Mouse (Mus musculus) intestine, embryonic 14.5 days (tissue): ENCODE results near the gene Cfap97d2. TPM values are rescaled to one million over a fixed set of nuclear protein-coding genes. Genes with fewer than 3 reads are reported as not detected.

Source experiments
- ATAC-seq: fragments of 200-750 bp; cut with Nextera tagmentation; replicated peaks from 2 replicates; pipeline ENCODE4 v1.8.0; 2017; ENCODE audit warnings: low read depth, moderate number of reproducible peaks, moderate TSS enrichment, moderate library complexity; ENCODE audit not compliant: low FRiP score, low TSS enrichment
- DNase-seq: peaks from one replicate; pipeline ENCODE4 v3.0.0-alpha.2; 2018; ENCODE audit warnings: low spot score
- H3K27ac ChIP-seq: fragments of 300-500 bp; sonication (generic); 2 replicates; pipeline ENCODE4 v1.5.1; 2014; ENCODE audit warnings: low read depth, mild to moderate bottlenecking, control low read depth
- H3K27me3 ChIP-seq: fragments of 300-500 bp; sonication (generic); replicated peaks from 2 replicates; pipeline ENCODE4 v1.6.1; 2014; ENCODE audit warnings: low read length, control low read depth; ENCODE audit not compliant: control insufficient read depth, insufficient read depth
- H3K36me3 ChIP-seq: fragments of 300-500 bp; sonication (generic); 2 replicates; pipeline ENCODE4 v1.6.1; 2014; ENCODE audit warnings: low read length, control low read depth; ENCODE audit not compliant: control insufficient read depth, insufficient read depth
- H3K4me1 ChIP-seq: fragments of 300-500 bp; sonication (generic); replicated peaks from 2 replicates; pipeline ENCODE4 v1.6.1; 2014; ENCODE audit warnings: low read length, control low read depth, mixed read lengths; ENCODE audit not compliant: control insufficient read depth, insufficient read depth
- H3K4me2 ChIP-seq: fragments of 300-500 bp; sonication (generic); 2 replicates; pipeline ENCODE4 v1.6.1; 2014; ENCODE audit warnings: low read length
- H3K4me3 ChIP-seq: fragments of 300-500 bp; sonication (generic); 2 replicates; pipeline ENCODE4 v1.5.1; 2014; ENCODE audit warnings: low read depth, low read length, control low read depth, mixed read lengths
- H3K9ac ChIP-seq: fragments of 300-500 bp; sonication (generic); 2 replicates; pipeline ENCODE4 v1.6.1; 2014; ENCODE audit warnings: mild to moderate bottlenecking, low read length
- H3K9me3 ChIP-seq: fragments of 300-500 bp; sonication (generic); 2 replicates; pipeline ENCODE4 v1.6.1; 2016; ENCODE audit warnings: low read length, control low read depth; ENCODE audit not compliant: control insufficient read depth
- WGBS: fragments of 180-500 bp; shearing (Covaris S2); extraction: QIAGEN DNeasy Blood & Tissue Kit; methylation state at CpG from one replicate; pipeline ENCODE4 v1.1.7; 2014; 5-methylcytosine and 5-hydroxymethylcytosine counted together
- polyA plus RNA-seq: library from polyadenylated mRNA; unstranded; fragments of >200 nt; fragmentation: Nextera tagmentation; extraction: Ambion mirVana; gene quantifications from 2 replicates; pipeline ENCODE4 v1.2.1, GENCODE M21; 2014

The Cfap97d2 gene
- 0.12 TPM in 1 of 2 replicates, not detected in the other for polyA plus RNA-seq

GRCm38 (mm10) chr8:13705668-13706067 is at the start of gene Cfap97d2:
Gene Cfap97d2, plus strand, starts transcription at chr8:13705889.
- Histone ChIP-seq H3K27me3 (no peaks in the 10 kb centered on the region), H3K9me3 (no peaks in the 10 kb centered on the region), H3K4me3 (no peak within 1 kb of the TSS), H3K4me2 (0 out of 2 replicates have a peak within 1 kb of the TSS, but pooled peaks have one; percentile 8), H3K4me1 (0 out of 2 replicates have a peak, but pooled peaks cover 11% of the 10 kb centered on the region), H3K27ac (no peak within 1 kb of the TSS), H3K9ac (no peak within 1 kb of the TSS), H3K36me3 (no peaks in the 10 kb centered on the region)
- ATAC-seq = peak; percentile 74
- WGBS = 7% methylated on average over 5 of the region's 5 CpGs
- DNase-seq = no peak

- DNase-seq = no peak
- Histone ChIP-seq H3K36me3 (no peaks in the 10 kb centered on the region), H3K4me1 (peaks cover 4% of the 10 kb centered on the region), H3K27me3 (no peaks in the 10 kb centered on the region), H3K27ac (no peak overlapping the region), H3K4me3 (no peak overlapping the region), H3K4me2 (no peak overlapping the region), H3K9ac (no peak overlapping the region), H3K9me3 (no peaks in the 10 kb centered on the region)
- no peak for ATAC-seq
- WGBS = 70% methylated on average over 12 of the region's 12 CpGs
Measured at GRCm38 (mm10) chr8:13657479-13657878, 48.2 kb upstream of the Cfap97d2 start.

GRCm38 (mm10) chr8:13660323-13660722 is 45.4 kb upstream of the Cfap97d2 start:
- no peak for DNase-seq

DNA sequence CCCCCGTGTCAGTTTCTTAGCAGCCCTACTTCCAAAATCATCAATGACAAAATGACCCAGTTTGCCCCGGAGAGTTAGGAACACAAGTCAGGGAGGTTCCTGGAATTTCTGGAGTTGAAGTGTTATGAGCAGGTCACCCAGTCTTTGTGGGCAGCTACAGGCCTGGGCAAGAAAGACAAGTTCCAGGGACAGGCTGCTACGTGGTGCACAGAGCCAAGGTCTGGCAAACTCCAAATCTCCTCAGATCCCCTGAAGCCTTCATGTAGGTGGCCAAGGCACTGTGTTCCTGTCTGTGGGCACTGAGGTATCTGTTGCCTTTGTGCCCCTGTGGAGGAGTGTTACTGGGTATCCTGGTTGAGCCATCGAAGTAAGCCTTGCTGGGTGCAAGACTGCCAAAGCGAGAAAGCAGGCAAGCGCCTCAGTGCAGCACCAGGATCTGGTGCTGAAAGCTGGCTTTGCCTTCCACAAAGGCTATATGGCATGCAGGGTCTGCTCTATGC is 40.9 kb upstream of the Cfap97d2 start:
- Histone ChIP-seq H3K9me3 (no peaks in the 10 kb centered on the region), H3K4me3 (no peak overlapping the region), H3K9ac (no peak overlapping the region), H3K36me3 (no peaks in the 10 kb centered on the region), H3K4me2 (no peak overlapping the region), H3K27ac (no peak overlapping the region), H3K27me3 (no peaks in the 10 kb centered on the region), H3K4me1 (peaks cover 19% of the 10 kb centered on the region)
- WGBS = 80% methylated on average over 6 of the region's 6 CpGs
- DNase-seq (no peak), ATAC-seq (no peak)

More at GRCm38 (mm10) chr8:13660323-13660722, 45.4 kb upstream of the Cfap97d2 start:
- H3K4me3 ChIP-seq = no peak overlapping the region
- no peaks in the 10 kb centered on the region for H3K36me3 ChIP-seq
- peaks cover 2% of the 10 kb centered on the region; the same call in 1 of the 2 replicates for H3K4me1 ChIP-seq
- no peak overlapping the region for H3K27ac ChIP-seq
- H3K9ac ChIP-seq = no peak overlapping the region
- no peak overlapping the region for H3K4me2 ChIP-seq
- WGBS = 77% methylated on average over 13 of the region's 13 CpGs
- no peaks in the 10 kb centered on the region for H3K27me3 ChIP-seq
- H3K9me3 ChIP-seq = no peaks in the 10 kb centered on the region
- ATAC-seq = no peak

GRCm38 (mm10) chr8:13665538-13665937 is 40.2 kb upstream of the Cfap97d2 start:
- ATAC-seq (no peak), DNase-seq (no peak)
- peaks cover 26% of the 10 kb centered on the region for H3K4me1 ChIP-seq
- no peak overlapping the region for H3K4me2 ChIP-seq
- H3K4me3 ChIP-seq = no peak overlapping the region
- no peak overlapping the region for H3K27ac ChIP-seq
- H3K36me3 ChIP-seq = no peaks in the 10 kb centered on the region
- H3K9me3 ChIP-seq = no peaks in the 10 kb centered on the region
- H3K27me3 ChIP-seq = no peaks in the 10 kb centered on the region
- WGBS = 75% methylated on average over 4 of the region's 4 CpGs
- H3K9ac ChIP-seq = no peak overlapping the region

GRCm38 (mm10) chr8:13665944-13666343 is 39.7 kb upstream of the Cfap97d2 start:
- Histone ChIP-seq H3K9me3 (no peaks in the 10 kb centered on the region), H3K36me3 (no peaks in the 10 kb centered on the region), H3K27me3 (no peaks in the 10 kb centered on the region), H3K4me1 (peaks cover 26% of the 10 kb centered on the region), H3K27ac (no peak overlapping the region), H3K4me3 (no peak overlapping the region), H3K9ac (no peak overlapping the region), H3K4me2 (no peak overlapping the region)
- ATAC-seq (no peak), DNase-seq (no peak)
- 68% methylated on average over 8 of the region's 8 CpGs for WGBS

DNA sequence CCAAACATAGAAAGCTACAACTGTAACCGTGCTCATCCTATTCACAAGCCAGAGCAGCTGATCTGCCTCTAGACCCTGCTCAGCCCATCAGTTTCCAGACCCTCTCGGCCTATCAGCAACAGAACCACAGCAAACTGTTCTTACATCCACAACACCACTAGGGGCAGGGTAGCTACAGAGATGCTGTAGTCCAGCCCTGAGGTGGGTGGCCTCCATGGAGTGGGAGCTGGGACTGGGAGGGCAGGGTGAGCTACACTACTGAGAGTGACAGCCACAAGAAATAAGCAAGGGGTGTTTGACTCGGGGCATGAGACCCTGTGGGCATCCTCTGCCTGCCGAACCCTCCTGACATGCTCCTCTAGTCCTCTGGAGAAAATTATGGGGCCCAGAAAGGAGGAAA is 37.8 kb upstream of the Cfap97d2 start:
- DNase-seq = no peak
- no peak overlapping the region for H3K9ac ChIP-seq
- H3K4me3 ChIP-seq = no peak overlapping the region
- H3K27ac ChIP-seq = peak overlapping the region; percentile 94
- no peaks in the 10 kb centered on the region for H3K36me3 ChIP-seq
- H3K4me2 ChIP-seq = peak overlapping the region; percentile 11; the same call in 1 of the 2 replicates
- H3K4me1 ChIP-seq = peaks cover 26% of the 10 kb centered on the region
- no peak; the same call in 1 of the 2 replicates for ATAC-seq
- no peaks in the 10 kb centered on the region for H3K9me3 ChIP-seq
- no peaks in the 10 kb centered on the region for H3K27me3 ChIP-seq
- WGBS = 36% methylated on average over 4 of the region's 4 CpGs

DNA sequence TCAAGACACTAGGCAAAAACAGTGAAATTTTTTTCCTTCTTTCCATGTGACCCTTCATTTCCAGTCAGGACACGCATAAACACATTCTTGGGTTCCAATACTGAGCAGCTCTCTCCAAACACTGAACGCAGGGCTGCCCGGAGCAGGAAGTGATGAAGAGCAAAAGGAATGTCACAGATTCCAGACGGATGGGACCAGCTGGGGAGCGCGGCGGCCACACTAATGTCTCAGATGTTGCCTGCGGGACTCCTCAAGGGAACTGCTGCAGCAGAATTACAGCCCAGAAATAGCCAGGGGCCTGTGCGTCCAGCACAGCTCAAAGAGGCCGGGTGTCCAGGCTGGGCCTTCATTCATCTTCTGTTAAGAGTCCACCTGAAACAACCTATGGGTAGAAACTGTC is 37.3 kb upstream of the Cfap97d2 start:
- peaks cover 26% of the 10 kb centered on the region for H3K4me1 ChIP-seq
- DNase-seq (peak; percentile 59), ATAC-seq (peak; percentile 63; the same call in 1 of the 2 replicates)
- H3K27me3 ChIP-seq = no peaks in the 10 kb centered on the region
- H3K9me3 ChIP-seq = no peaks in the 10 kb centered on the region
- WGBS = 23% methylated on average over 10 of the region's 10 CpGs
- no peaks in the 10 kb centered on the region for H3K36me3 ChIP-seq
- H3K4me2 ChIP-seq = peak overlapping the region; percentile 22; the same call in 1 of the 2 replicates
- no peak overlapping the region for H3K4me3 ChIP-seq
- H3K27ac ChIP-seq = peak overlapping the region; percentile 94
- H3K9ac ChIP-seq = no peak overlapping the region

GRCm38 (mm10) chr8:13670011-13670471 is 35.6 kb upstream of the Cfap97d2 start:
- Histone ChIP-seq H3K4me1 (peaks cover 30% of the 10 kb centered on the region), H3K27me3 (no peaks in the 10 kb centered on the region), H3K27ac (0 out of 2 replicates have a peak overlapping the region, but pooled peaks have one; percentile 16), H3K9ac (no peak overlapping the region), H3K4me3 (no peak overlapping the region), H3K9me3 (no peaks in the 10 kb centered on the region), H3K4me2 (no peak overlapping the region), H3K36me3 (no peaks in the 10 kb centered on the region)
- DNase-seq = no peak
- no peak for ATAC-seq
- 73% methylated on average over 17 of the region's 17 CpGs for WGBS
